ENCODE assay signal across 9 mouse cellular contexts in genomic region chr17:29603283-29603682, GRCm38 (mm10). TPM values are rescaled to one million over a fixed set of nuclear protein-coding genes. Genes with fewer than 3 reads are reported as not detected.
A peak's percentile ranks its signal among the peaks of the same experiment; 100 is the strongest.
DNase-seq lines count a peak whose midpoint lies in the region; ATAC-seq and TF ChIP-seq lines count a peak whose summit lies in the region.
"Had no signal": no experiment of that assay in that cellular context is flagged by ENCODE, and none has a peak within 500 bp of the region (broad histone marks: within the 10 kb centered on the region; RNA-seq: fewer than 3 reads in every experiment).

No protein-coding gene starts in this region.

- H3K36me3 ChIP-seq in forebrain, embryonic 16.5 days (ENCODE audit: control insufficient read depth, insufficient read depth): peaks cover 6% of the 10 kb centered on the region
- peaks cover 66% of the 10 kb centered on the region for H3K36me3 ChIP-seq in limb, embryonic 10.5 days
- H3K36me3 ChIP-seq in testis, adult 2 months (ENCODE audit: control insufficient read depth, insufficient read depth, low read length): peaks cover 3% of the 10 kb centered on the region; the same call in 1 of the 2 replicates

- no peak overlapping the region for H3K27ac ChIP-seq in forebrain, embryonic 16.5 days (ENCODE audit: low read length)
- H3K27ac ChIP-seq in limb, embryonic 10.5 days: no peak overlapping the region
- H3K27ac ChIP-seq in testis, adult 2 months (ENCODE audit: control insufficient read depth, insufficient read depth, low read depth, low read length): no peak overlapping the region
- H3K27ac ChIP-seq: embryonic facial prominence, embryonic 15.5 days had no signal

- no peaks in the 10 kb centered on the region for H3K9me3 ChIP-seq in forebrain, embryonic 16.5 days (ENCODE audit: control insufficient read depth, low read length)
- H3K9me3 ChIP-seq in limb, embryonic 10.5 days (replicated peaks): no peaks in the 10 kb centered on the region
- H3K9me3 ChIP-seq: embryonic facial prominence, embryonic 15.5 days had no signal

- H3K4me3 ChIP-seq in forebrain, embryonic 16.5 days (replicated peaks; ENCODE audit: low read length): no peak overlapping the region
- H3K4me3 ChIP-seq in limb, embryonic 10.5 days: no peak overlapping the region
- no peak overlapping the region for H3K4me3 ChIP-seq in testis, adult 2 months (ENCODE audit: control insufficient read depth, low read depth, low read length)
- H3K4me3 ChIP-seq: embryonic facial prominence, embryonic 15.5 days had no signal

- DNase-seq in ovary, postnatal 10 days (ENCODE audit: low spot score): peak; percentile 59
- DNase-seq in ovary, adult 18-20 months (ENCODE audit: low spot score): no peak
- DNase-seq in cerebellum, adult 18-20 months: peak; percentile 81 to 90
- peak; percentile 77 for DNase-seq in hindlimb bud, embryonic 11.5 days (ENCODE audit: extremely low spot score, low read depth, low spot score)
- DNase-seq in limb, embryonic 10.5 days (ENCODE audit: low spot score): peak; percentile 86

- no peak overlapping the region for H3K9ac ChIP-seq in forebrain, embryonic 16.5 days (replicated peaks; ENCODE audit: low read depth, low read length)
- H3K9ac ChIP-seq: embryonic facial prominence, embryonic 15.5 days had no signal

- no peaks in the 10 kb centered on the region for H3K4me1 ChIP-seq in forebrain, embryonic 16.5 days (replicated peaks; ENCODE audit: control insufficient read depth, insufficient read depth, low read length)
- 0 out of 2 replicates have a peak, but pooled peaks cover 5% of the 10 kb centered on the region for H3K4me1 ChIP-seq in limb, embryonic 10.5 days
- no peaks in the 10 kb centered on the region for H3K4me1 ChIP-seq in testis, adult 2 months (ENCODE audit: control insufficient read depth, insufficient read depth, low read length)
- H3K4me1 ChIP-seq: embryonic facial prominence, embryonic 15.5 days had no signal

- no peak for TF ChIP-seq POLR2A in testis, adult 2 months (IDR thresholded peaks at IDR 0.05; ENCODE audit: control insufficient read depth, low read depth, low read length)

- no peak overlapping the region for H3K4me2 ChIP-seq in forebrain, embryonic 16.5 days (ENCODE audit: low read length)
- H3K4me2 ChIP-seq: embryonic facial prominence, embryonic 15.5 days had no signal

- 23% methylated on average over 6 of the region's 6 CpGs for WGBS in forebrain, embryonic 16.5 days
- WGBS in limb, embryonic 10.5 days: 35% methylated on average over 6 of the region's 6 CpGs

- peak; percentile 64; the same call in 1 of the 2 replicates for ATAC-seq in forebrain, embryonic 16.5 days
- ATAC-seq in monocyte, adult 5-6 weeks (replicated peaks; ENCODE audit: insufficient number of reproducible peaks, low FRiP score, low TSS enrichment, poor library complexity, severe bottlenecking): peak; percentile 38; the same call in 1 of the 2 replicates

- no peaks in the 10 kb centered on the region for H3K27me3 ChIP-seq in forebrain, embryonic 16.5 days (replicated peaks; ENCODE audit: control insufficient read depth, insufficient read depth, low read length)
- H3K27me3 ChIP-seq in limb, embryonic 10.5 days (ENCODE audit: low read depth, poor library complexity, severe bottlenecking): no peaks in the 10 kb centered on the region
- H3K27me3 ChIP-seq in testis, adult 2 months (ENCODE audit: control insufficient read depth, insufficient read depth, low read length): no peaks in the 10 kb centered on the region
- H3K27me3 ChIP-seq: embryonic facial prominence, embryonic 15.5 days had no signal

- TF ChIP-seq CTCF in testis, adult 2 months (IDR thresholded peaks at IDR 0.05; ENCODE audit: control insufficient read depth, insufficient read depth, insufficient replicate concordance, low read depth, low read length): peak; percentile 83; the same call in 1 of the 2 replicates

RNA-seq across cellular contexts. Expression of gene Rnf8, which starts 11.3 kb away (rescaled TPM):
- 103 and 104 TPM in 2 replicates for polyA plus RNA-seq in forebrain, embryonic 16.5 days (2015; fragmentation: Nextera tagmentation; extraction: Ambion mirVana)
- 108 and 127 TPM in 2 replicates for polyA plus RNA-seq in limb, embryonic 10.5 days (2016; fragmentation: Nextera tagmentation; extraction: Ambion mirVana)
- total RNA-seq in monocyte, adult 5-6 weeks (2017): 44.8 to 57.1 TPM (median 48.0 TPM) in 3 replicates
- polyA plus RNA-seq in testis, adult 2 months (2012; rRNA removed): 19.7 and 21.0 TPM in 2 replicates

RNA-seq across cellular contexts. Expression of gene Gm28043, which starts 11.4 kb away (rescaled TPM):
- 2.3 and 2.6 TPM in 2 replicates for polyA plus RNA-seq in forebrain, embryonic 16.5 days (2015; fragmentation: Nextera tagmentation; extraction: Ambion mirVana)
- 2.5 and 2.8 TPM in 2 replicates for polyA plus RNA-seq in limb, embryonic 10.5 days (2016; fragmentation: Nextera tagmentation; extraction: Ambion mirVana)
- 17.9 to 20.7 TPM (median 20.5 TPM) in 3 replicates for total RNA-seq in monocyte, adult 5-6 weeks (2017)
- 0.98 and 1.2 TPM in 2 replicates for polyA plus RNA-seq in testis, adult 2 months (2012; rRNA removed)

RNA-seq across cellular contexts. Expression of gene Tmem217, which starts 51.1 kb away (rescaled TPM):
- 0.50 and 1.1 TPM in 2 replicates for polyA plus RNA-seq in forebrain, embryonic 16.5 days (2015; fragmentation: Nextera tagmentation; extraction: Ambion mirVana)
- polyA plus RNA-seq in limb, embryonic 10.5 days (2016; fragmentation: Nextera tagmentation; extraction: Ambion mirVana): 0.90 and 0.97 TPM in 2 replicates
- total RNA-seq in monocyte, adult 5-6 weeks (2017): not detected in 3 replicates
- polyA plus RNA-seq in testis, adult 2 months (2012; rRNA removed): 312 and 396 TPM in 2 replicates

RNA-seq across cellular contexts. Expression of gene Tbc1d22b, which starts 53.7 kb away (rescaled TPM):
- polyA plus RNA-seq in forebrain, embryonic 16.5 days (2015; fragmentation: Nextera tagmentation; extraction: Ambion mirVana): 22.0 and 25.9 TPM in 2 replicates
- polyA plus RNA-seq in limb, embryonic 10.5 days (2016; fragmentation: Nextera tagmentation; extraction: Ambion mirVana): 20.9 and 22.4 TPM in 2 replicates
- 7.9 to 22.0 TPM (median 8.4 TPM) in 3 replicates for total RNA-seq in monocyte, adult 5-6 weeks (2017)
- polyA plus RNA-seq in testis, adult 2 months (2012; rRNA removed): 26.0 and 26.5 TPM in 2 replicates

RNA-seq across cellular contexts. Expression of gene Gm17657, which starts 53.8 kb away (rescaled TPM):
- not detected in 2 replicates for polyA plus RNA-seq in forebrain, embryonic 16.5 days (2015; fragmentation: Nextera tagmentation; extraction: Ambion mirVana)
- polyA plus RNA-seq in limb, embryonic 10.5 days (2016; fragmentation: Nextera tagmentation; extraction: Ambion mirVana): not detected in 2 replicates
- not detected in 3 replicates for total RNA-seq in monocyte, adult 5-6 weeks (2017)
- polyA plus RNA-seq in testis, adult 2 months (2012; rRNA removed): 18.6 and 21.1 TPM in 2 replicates
- polyA plus RNA-seq: embryonic facial prominence, embryonic 15.5 days had no signal

Comparison
In these comparisons a context has a peak if more than half of its experiments do, and no peak if none do; other contexts are left out.
1. RNA of gene Tmem217, which starts 51.1 kb away (polyA plus RNA-seq): 312 to 396 TPM in testis, adult 2 months; 0.50 to 1.1 TPM in forebrain, embryonic 16.5 days and 0.90 to 0.97 TPM in limb, embryonic 10.5 days; every median in the first group is over 100 times any median in the second.